Mouse (Mus musculus) small intestine, adult 2 months (tissue): ENCODE measurements at regions not wholly inside any gene's neighbourhood (a gene's known extent, or its start where the extent isn't known, plus 50 kb on each side); places are given as distances from the start of the nearest gene placed in this dataset.

ENCODE experiments used
- CTCF ChIP-seq: fragments of 200-500 bp; IDR thresholded peaks from 2 replicates; pipeline ENCODE4 v1.5.1; 2012; ENCODE audit warnings: low read depth, mild to moderate bottlenecking, control low read depth, inconsistent platforms, low read length, moderate library complexity, mixed read lengths; ENCODE audit not compliant: insufficient replicate concordance, insufficient read length; ENCODE audit errors: extremely low read depth
- POLR2A ChIP-seq: fragments of 200-500 bp; IDR thresholded peaks from 2 replicates; pipeline ENCODE4 v1.6.1; 2012; ENCODE audit warnings: low read depth, mild to moderate bottlenecking, control low read depth, inconsistent platforms, low read length, moderate library complexity

- TF ChIP-seq CTCF (no peak), POLR2A (no peak)
Measured at GRCm38 (mm10) chr7:117777921-117778320, 338.1 kb downstream of the Rps15a start.
